ENCODE assay signal across 17 mouse cellular contexts in the genomic region with DNA sequence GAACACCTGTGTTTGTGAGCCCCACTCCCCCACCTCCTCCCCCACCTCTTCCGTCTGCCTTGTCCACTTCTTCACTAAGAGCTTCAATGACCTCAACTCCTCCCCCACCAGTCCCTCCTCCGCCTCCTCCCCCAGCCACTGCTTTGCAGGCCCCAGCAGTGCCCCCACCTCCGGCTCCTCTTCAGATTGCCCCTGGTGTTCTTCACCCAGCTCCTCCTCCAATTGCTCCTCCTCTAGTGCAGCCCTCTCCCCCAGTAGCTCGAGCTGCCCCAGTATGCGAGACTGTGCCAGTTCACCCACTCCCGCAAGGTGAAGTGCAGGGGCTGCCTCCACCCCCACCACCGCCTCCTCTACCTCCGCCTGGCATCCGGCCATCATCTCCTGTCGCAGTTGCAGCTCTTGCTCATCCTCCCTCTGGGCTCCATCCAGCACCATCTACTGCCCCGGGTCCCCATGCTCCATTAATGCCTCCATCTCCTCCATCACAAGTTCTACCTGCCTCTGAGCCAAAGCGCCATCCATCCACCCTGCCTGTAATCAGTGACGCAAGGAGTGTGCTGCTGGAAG. TPM values are rescaled to one million over a fixed set of nuclear protein-coding genes. Genes with fewer than 3 reads are reported as not detected.
DNase-seq lines count a peak whose midpoint lies in the region; ATAC-seq and TF ChIP-seq lines count a peak whose summit lies in the region.
"Had no signal": no experiment of that assay in that cellular context is flagged by ENCODE, and none has a peak within 500 bp of the region (broad histone marks: within the 10 kb centered on the region; RNA-seq: fewer than 3 reads in every experiment).

No protein-coding gene starts in this region.

- peak; percentile 42; the same call in 1 of the 2 replicates for ATAC-seq in stomach, postnatal 0 days (ENCODE audit: low FRiP score, low TSS enrichment)
- ATAC-seq: liver, postnatal 0 days had no signal

- peaks cover 7% of the 10 kb centered on the region for H3K36me3 ChIP-seq in stomach, postnatal 0 days (ENCODE audit: control insufficient read depth, insufficient read depth, low read length)

- no peak overlapping the region for H3K9ac ChIP-seq in stomach, postnatal 0 days (ENCODE audit: low read length)
- H3K9ac ChIP-seq: heart, embryonic 12.5 days; liver, postnatal 0 days; stomach, embryonic 15.5 days had no signal

- DNase-seq in gastrocnemius, postnatal 10 days = peak; percentile 9
- no peak for DNase-seq in gastrocnemius, adult 18-20 months (ENCODE audit: low spot score)
- peak; percentile 31 to 58 for DNase-seq in layer of hippocampus, adult 2 months (ENCODE audit: low spot score in 2 of 2)
- no peak for DNase-seq in layer of hippocampus, adult 11-12 months (ENCODE audit: low spot score)
- DNase-seq in right cerebral cortex, postnatal 14 days = peak; percentile 57
- DNase-seq in right cerebral cortex, postnatal 4 days = no peak
- no peak for DNase-seq in stomach, postnatal 0 days (ENCODE audit: low spot score)
- DNase-seq: kidney, adult 18-20 months; liver; liver, postnatal 0 days; spleen, adult 18-20 months; thymus, postnatal 36 days had no signal

- no peaks in the 10 kb centered on the region for H3K4me1 ChIP-seq in stomach, postnatal 0 days (replicated peaks; ENCODE audit: control insufficient read depth, insufficient read depth)
- H3K4me1 ChIP-seq: midbrain, embryonic 10.5 days; stomach, embryonic 15.5 days had no signal

- H3K27me3 ChIP-seq in stomach, postnatal 0 days (ENCODE audit: control insufficient read depth, insufficient read depth, low read length) = no peaks in the 10 kb centered on the region
- H3K27me3 ChIP-seq: heart, embryonic 12.5 days; stomach, embryonic 15.5 days had no signal

- no peaks in the 10 kb centered on the region for H3K9me3 ChIP-seq in stomach, postnatal 0 days (ENCODE audit: control insufficient read depth, low read length)
- H3K9me3 ChIP-seq: heart, embryonic 12.5 days; midbrain, embryonic 10.5 days; stomach, embryonic 15.5 days had no signal

- 85% methylated on average over 13 of the region's 13 CpGs for WGBS in stomach, postnatal 0 days

- TF ChIP-seq EP300 in stomach, postnatal 0 days (optimal IDR thresholded peaks at IDR 0.05) = no peak

- no peak overlapping the region for H3K4me2 ChIP-seq in stomach, postnatal 0 days (replicated peaks; ENCODE audit: low read depth)
- H3K4me2 ChIP-seq: heart, embryonic 12.5 days; stomach, embryonic 15.5 days had no signal

- no peak overlapping the region for H3K4me3 ChIP-seq in layer of hippocampus, adult 2 months
- H3K4me3 ChIP-seq in stomach, postnatal 0 days (ENCODE audit: low read depth, low read length) = no peak overlapping the region
- H3K4me3 ChIP-seq: erythroblast, embryonic 14.5 days; heart, embryonic 12.5 days; midbrain, embryonic 10.5 days; stomach, embryonic 15.5 days had no signal

- peak overlapping the region; percentile 24; the same call in 1 of the 2 replicates for H3K27ac ChIP-seq in layer of hippocampus, adult 2 months
- H3K27ac ChIP-seq in stomach, postnatal 0 days (replicated peaks) = no peak overlapping the region
- H3K27ac ChIP-seq: midbrain, embryonic 10.5 days; stomach, embryonic 15.5 days had no signal

- TF ChIP-seq CTCF in layer of hippocampus, adult 2 months (conservative IDR thresholded peaks at IDR 0.05) = no peak
- TF ChIP-seq CTCF in stomach, postnatal 0 days (IDR thresholded peaks at IDR 0.05; ENCODE audit: low read depth) = no peak

RNA-seq across cellular contexts. Expression of gene Wasf1, which starts 53.0 kb away (rescaled TPM):
- total RNA-seq in gastrocnemius, postnatal 10 days (2021) = 1 to 10 TPM; 2.0 to 2.6 TPM
- total RNA-seq in gastrocnemius, adult 18-20 months (2021) = under 1 TPM; 0.11 to 0.24 TPM
- 100 to 1,000 TPM; 412 to 418 TPM for total RNA-seq in layer of hippocampus, adult 2 months (2021)
- 3.2 and 4.0 TPM in 2 replicates for polyA plus RNA-seq in stomach, postnatal 0 days (2015; fragmentation: Nextera tagmentation; extraction: Ambion mirVana)
- total RNA-seq: neutrophil, adult 5-6 weeks had no signal

RNA-seq across cellular contexts. Expression of gene Cdc40, which starts 53.1 kb away (rescaled TPM):
- 10 to 100 TPM; 11.1 to 11.8 TPM for total RNA-seq in gastrocnemius, postnatal 10 days (2021)
- 1 to 10 TPM; 6.5 to 7.4 TPM for total RNA-seq in gastrocnemius, adult 18-20 months (2021)
- total RNA-seq in layer of hippocampus, adult 2 months (2021) = 10 to 100 TPM; 67.1 to 73.9 TPM
- 11.7 and 12.0 TPM in 2 replicates for polyA plus RNA-seq in stomach, postnatal 0 days (2015; fragmentation: Nextera tagmentation; extraction: Ambion mirVana)

Comparison
In these comparisons a context has a peak if more than half of its experiments do, and no peak if none do; other contexts are left out.
1. DNase-seq: peak in gastrocnemius, postnatal 10 days (single experiment), layer of hippocampus, adult 2 months (2 of 2) and right cerebral cortex, postnatal 14 days (single experiment); none in gastrocnemius, adult 18-20 months (single experiment), layer of hippocampus, adult 11-12 months (single experiment), right cerebral cortex, postnatal 4 days (single experiment) and stomach, postnatal 0 days (single experiment).
2. RNA of gene Wasf1, which starts 53.0 kb away (total RNA-seq): 412 to 418 TPM in layer of hippocampus, adult 2 months; 2.0 to 2.6 TPM in gastrocnemius, postnatal 10 days and 0.11 to 0.24 TPM in gastrocnemius, adult 18-20 months; every median in the first group is over 100 times any median in the second.
3. RNA of gene Cdc40, which starts 53.1 kb away (total RNA-seq): 67.1 to 73.9 TPM in layer of hippocampus, adult 2 months; 11.1 to 11.8 TPM in gastrocnemius, postnatal 10 days and 6.5 to 7.4 TPM in gastrocnemius, adult 18-20 months; every median in the first group is over 4 times any median in the second.